Mouse (Mus musculus) lung, adult 2 months (tissue): ENCODE measurements around the gene Calm1.

ENCODE experiments used
- CTCF ChIP-seq: fragments of 200-500 bp; IDR thresholded peaks from 2 replicates; pipeline ENCODE4 v1.5.1; 2011; ENCODE audit warnings: mild to moderate bottlenecking, low read length, control low read depth; ENCODE audit not compliant: insufficient read depth
- POLR2A ChIP-seq: fragments of 200-500 bp; IDR thresholded peaks from 2 replicates; pipeline ENCODE4 v1.6.1; 2011; ENCODE audit warnings: low read depth, mild to moderate bottlenecking, control low read depth, low read length, borderline replicate concordance; ENCODE audit errors: extremely low read depth

DNA sequence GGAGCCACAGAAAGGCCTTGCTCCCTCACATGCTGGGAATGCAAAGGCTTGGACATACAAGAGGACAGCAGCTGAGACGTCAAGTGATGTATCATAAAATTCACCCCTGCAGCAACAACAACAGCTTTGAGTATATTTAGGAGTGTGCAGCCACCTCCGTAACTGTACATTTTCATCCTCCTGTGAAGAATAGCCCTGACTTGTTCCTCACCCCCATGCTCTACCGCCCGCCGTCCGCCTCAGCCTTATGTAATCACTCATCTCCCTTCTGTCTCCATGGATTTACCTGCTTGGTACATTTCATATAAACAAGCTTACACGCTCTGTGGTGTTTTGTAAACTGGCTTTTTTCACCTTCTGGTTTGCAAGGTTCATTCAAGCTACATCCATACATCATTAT is 46.8 kb upstream of the Calm1 start:
- TF ChIP-seq CTCF (no peak), POLR2A (no peak)
